Mouse (Mus musculus) hematopoietic multipotent progenitor cell, adult 10-12 weeks (in vitro differentiated cells): Measurements from ENCODE around the gene Myo6. TPM values are rescaled to one million over a fixed set of nuclear protein-coding genes. Genes with fewer than 3 reads are reported as not detected.

Source experiments
- polyA plus RNA-seq: library from polyadenylated mRNA; stranded (reverse); fragments of >175 nt; gene quantifications from 2 replicates; pipeline ENCODE4 v1.2.3, GENCODE M21; 2012; ENCODE audit warnings: low replicate concordance

Gene Myo6
- polyA plus RNA-seq: 7.3 and 8.0 TPM in 2 replicates

GRCm38 (mm10) chr9:80164611-80165474 is at the start of gene Myo6:
Gene Myo6 (plus strand): TSS chr9:80165031.

Other genes with a start within 250 kb of the Myo6 start
- gene Filip1, start 152.2 kb upstream of the Myo6 start, polyA plus RNA-seq: 0.17 and 0.18 TPM in 2 replicates
- 79.3 and 103 TPM in 2 replicates for gene Senp6, start 98.1 kb upstream of the Myo6 start, polyA plus RNA-seq